24 mouse cellular contexts compared by ENCODE assay signal in the genomic region with DNA sequence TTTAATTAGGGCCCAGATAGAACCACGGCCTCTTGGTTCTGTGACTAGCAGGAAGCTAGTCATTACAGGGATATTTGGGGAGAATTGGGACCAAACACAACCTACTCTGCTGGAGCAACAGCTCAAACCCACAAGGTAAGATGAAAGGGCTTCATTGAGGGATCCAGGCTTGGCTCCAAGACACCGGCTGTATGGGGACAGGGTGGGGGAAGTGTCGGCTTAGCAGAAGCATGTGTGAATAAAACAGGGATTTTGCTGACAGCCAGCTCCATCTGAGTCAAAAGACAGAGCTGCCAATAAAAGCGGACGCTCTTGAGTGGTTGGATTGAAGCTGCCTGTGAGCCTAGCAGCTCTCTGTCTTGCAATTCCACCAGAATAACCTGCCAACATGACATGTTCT. TPM values are rescaled to one million over a fixed set of nuclear protein-coding genes. Genes with fewer than 3 reads are reported as not detected.
A peak's percentile ranks its signal among the peaks of the same experiment; 100 is the strongest.
DNase-seq lines count a peak whose midpoint lies in the region; TF ChIP-seq lines count a peak whose summit lies in the region.
"Had no signal": no experiment of that assay in that cellular context is flagged by ENCODE, and none has a peak within 500 bp of the region (broad histone marks: within the 10 kb centered on the region; RNA-seq: fewer than 3 reads in every experiment).

No protein-coding gene starts in this region.

- peak; percentile 65 to 74 for DNase-seq in cerebellum, postnatal 14 days
- no peak for DNase-seq in cerebellum, adult 9-10 months
- peak; percentile 43 to 44 for DNase-seq in left cerebral cortex, postnatal 10 days (ENCODE audit: extremely low spot score in 1 of 2, low spot score in 2 of 2)
- DNase-seq in left cerebral cortex, adult 11 months (ENCODE audit: low spot score): no peak
- peak; percentile 8 for DNase-seq in urinary bladder, adult 2 months (ENCODE audit: low spot score)
- DNase-seq in urinary bladder, postnatal 4 days (ENCODE audit: low spot score in 2 of 2): no peak
- DNase-seq in kidney, adult 2 months: no peak
- DNase-seq in gastrocnemius, postnatal 25 days: no peak
- DNase-seq: adrenal gland, postnatal 10 days; cerebellum, adult 9-11 months; embryo, embryonic 11 days; gastrocnemius, postnatal 10 days; lung, postnatal 14 days; thymus, postnatal 4 days had no signal

- H3K27ac ChIP-seq in kidney, adult 2 months (ENCODE audit: insufficient read depth, low read depth, low read length): no peak overlapping the region
- H3K27ac ChIP-seq: embryonic facial prominence, embryonic 15.5 days; hindbrain, embryonic 12.5 days; intestine, embryonic 15.5 days had no signal

- H3K36me3 ChIP-seq in kidney, adult 2 months (ENCODE audit: control insufficient read depth, insufficient read depth, low read length): no peaks in the 10 kb centered on the region
- H3K36me3 ChIP-seq: embryonic facial prominence, embryonic 15.5 days; hindbrain, embryonic 12.5 days; intestine, embryonic 15.5 days had no signal

- H3K4me1 ChIP-seq in kidney, adult 2 months (ENCODE audit: control insufficient read depth, insufficient read depth, low read length): no peaks in the 10 kb centered on the region

- H3K27me3 ChIP-seq in kidney, adult 2 months (replicated peaks; ENCODE audit: control insufficient read depth, insufficient read depth, low read length): no peaks in the 10 kb centered on the region

- WGBS in kidney, adult 2 months: 64% methylated on average over 5 of the region's 5 CpGs

- H3K4me3 ChIP-seq in kidney, adult 2 months (ENCODE audit: insufficient read depth, low read depth, low read length): no peak overlapping the region
- H3K4me3 ChIP-seq: embryonic facial prominence, embryonic 15.5 days; hindbrain, embryonic 12.5 days; intestine, embryonic 15.5 days had no signal

- TF ChIP-seq CTCF in kidney, adult 2 months (conservative IDR thresholded peaks at IDR 0.05; ENCODE audit: insufficient read depth, insufficient read length, low read depth, low read length): no peak

- no peak for TF ChIP-seq POLR2A in kidney, adult 2 months (IDR thresholded peaks at IDR 0.05; ENCODE audit: low read depth, low read length)

- intact Hi-C loops in left cerebral cortex, postnatal 10 days (cut with DNase I): loop anchor here (5.0 kb wide), 2 partner anchors 36 to 96 kb away; no protein-coding TSS in a partner anchor

RNA-seq across cellular contexts. Expression of gene Plcb2, which starts 5.1 kb away (rescaled TPM):
- 1 to 10 TPM; 2.2 to 3.3 TPM for total RNA-seq in left cerebral cortex, postnatal 10 days (2021)
- 2.6 and 3.0 TPM in 2 replicates for polyA plus RNA-seq in urinary bladder, adult 2 months (2012; rRNA removed)
- 1.9 and 3.7 TPM in 2 replicates for polyA plus RNA-seq in kidney, adult 2 months (2012; rRNA removed)
- total RNA-seq in gastrocnemius, postnatal 25 days (2021): under 1 TPM; 0.15 to 0.16 TPM

RNA-seq across cellular contexts. Expression of gene Inafm2, which starts 12.2 kb away (rescaled TPM):
- total RNA-seq in left cerebral cortex, postnatal 10 days (2021): 10 to 100 TPM; 26.1 to 28.5 TPM
- polyA plus RNA-seq in urinary bladder, adult 2 months (2012; rRNA removed): 35.9 and 38.5 TPM in 2 replicates
- polyA plus RNA-seq in kidney, adult 2 months (2012; rRNA removed): 8.1 and 8.7 TPM in 2 replicates
- 1 to 10 TPM; 3.6 to 4.9 TPM for total RNA-seq in gastrocnemius, postnatal 25 days (2021)

RNA-seq across cellular contexts. Expression of gene Ccdc9b, which starts 29.1 kb away (rescaled TPM):
- total RNA-seq in left cerebral cortex, postnatal 10 days (2021): 1 to 10 TPM; 2.3 to 2.4 TPM
- 19.3 and 23.1 TPM in 2 replicates for polyA plus RNA-seq in urinary bladder, adult 2 months (2012; rRNA removed)
- polyA plus RNA-seq in kidney, adult 2 months (2012; rRNA removed): 3.4 and 3.6 TPM in 2 replicates
- 10 to 100 TPM; 11.8 to 13.0 TPM for total RNA-seq in gastrocnemius, postnatal 25 days (2021)
- total RNA-seq: CH12.LX had no signal

RNA-seq across cellular contexts. Expression of gene Ankrd63, which starts 29.6 kb away (rescaled TPM):
- total RNA-seq in left cerebral cortex, postnatal 10 days (2021): 1 to 10 TPM; 5.9 to 8.9 TPM
- 0.69 and 0.93 TPM in 2 replicates for polyA plus RNA-seq in urinary bladder, adult 2 months (2012; rRNA removed)
- 0.03 and 0.05 TPM in 2 replicates for polyA plus RNA-seq in kidney, adult 2 months (2012; rRNA removed)
- total RNA-seq in gastrocnemius, postnatal 25 days (2021): not detected
- total RNA-seq: CH12.LX had no signal
- polyA plus RNA-seq: hindbrain, embryonic 12.5 days; neural tube, embryonic 11.5 days had no signal

RNA-seq across cellular contexts. Expression of gene Phgr1, which starts 39.2 kb away (rescaled TPM):
- total RNA-seq in left cerebral cortex, postnatal 10 days (2021): not detected
- 0.16 TPM in 1 of 2 replicates, not detected in the other for polyA plus RNA-seq in urinary bladder, adult 2 months (2012; rRNA removed)
- not detected in 2 replicates for polyA plus RNA-seq in kidney, adult 2 months (2012; rRNA removed)
- total RNA-seq in gastrocnemius, postnatal 25 days (2021): not detected
- total RNA-seq: adrenal gland, postnatal 10 days; CH12.LX; gastrocnemius, postnatal 10 days; left cerebral cortex, adult 18-20 months; megakaryocyte-erythroid progenitor cell, adult 5-6 weeks had no signal
- polyA plus RNA-seq: heart, postnatal 0 days; hindbrain, embryonic 12.5 days; kidney, embryonic 16.5 days; limb, embryonic 14.5 days; neural tube, embryonic 11.5 days had no signal

Comparison
In these comparisons a context has a peak if more than half of its experiments do, and no peak if none do; other contexts are left out.
1. DNase-seq: peak in cerebellum, postnatal 14 days (2 of 2), left cerebral cortex, postnatal 10 days (2 of 2) and urinary bladder, adult 2 months (single experiment); none in cerebellum, adult 9-10 months (single experiment), left cerebral cortex, adult 11 months (single experiment), urinary bladder, postnatal 4 days (0 of 2), kidney, adult 2 months (single experiment) and gastrocnemius, postnatal 25 days (single experiment).
2. RNA of gene Inafm2, which starts 12.2 kb away (total RNA-seq): 26.1 to 28.5 TPM in left cerebral cortex, postnatal 10 days; 3.6 to 4.9 TPM in gastrocnemius, postnatal 25 days; every median in the first group is over 4 times any median in the second.